Comparison of ENCODE assay signal across 9 mouse cellular contexts in the genomic region with DNA sequence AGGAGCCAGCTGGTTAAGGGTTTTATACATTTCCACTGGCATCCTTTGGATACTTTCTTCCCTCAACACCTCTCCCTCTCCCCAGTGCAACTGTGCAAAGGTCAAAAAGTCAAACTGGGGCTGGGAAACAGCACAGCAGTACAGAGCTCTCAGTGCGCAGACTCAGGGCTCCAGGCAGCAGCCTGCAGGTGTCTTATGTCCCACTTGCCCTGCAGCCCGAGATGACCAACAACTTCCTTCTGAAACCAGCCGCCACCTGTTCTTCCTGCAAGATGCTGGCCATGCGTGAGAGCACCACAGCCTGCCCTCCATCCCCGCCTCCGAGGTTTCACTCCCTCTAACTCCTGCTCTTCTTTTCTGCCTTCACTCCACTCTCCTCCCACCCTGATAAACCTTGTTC. TPM values are rescaled to one million over a fixed set of nuclear protein-coding genes. Genes with fewer than 3 reads are reported as not detected.
DNase-seq lines count a peak whose midpoint lies in the region; ATAC-seq and TF ChIP-seq lines count a peak whose summit lies in the region.
"Had no signal": no experiment of that assay in that cellular context is flagged by ENCODE, and none has a peak within 500 bp of the region (broad histone marks: within the 10 kb centered on the region; RNA-seq: fewer than 3 reads in every experiment).

No protein-coding gene starts in this region.

- peak overlapping the region; percentile 23 for H3K4me2 ChIP-seq in heart, embryonic 12.5 days
- H3K4me2 ChIP-seq in hindbrain, embryonic 12.5 days (replicated peaks), result 0 out of 2 replicates have a peak overlapping the region, but pooled peaks have one; percentile 17
- H3K4me2 ChIP-seq in liver, embryonic 13.5 days, result no peak overlapping the region

- TF ChIP-seq POLR2A in spleen, adult 2 months (IDR thresholded peaks at IDR 0.05; ENCODE audit: low read depth, low read length), result peak; percentile 21; the same call in 1 of the 2 replicates

- TF ChIP-seq CTCF in spleen, adult 2 months (IDR thresholded peaks at IDR 0.05; ENCODE audit: extremely low read depth, insufficient read depth, insufficient read length, insufficient replicate concordance), result no peak

- H3K27ac ChIP-seq in heart, embryonic 12.5 days (ENCODE audit: poor library complexity, severe bottlenecking), result peak overlapping the region; percentile 30
- peak overlapping the region; percentile 52; the same call in 1 of the 2 replicates for H3K27ac ChIP-seq in hindbrain, embryonic 12.5 days
- H3K27ac ChIP-seq in liver, embryonic 13.5 days, result peak overlapping the region; percentile 19
- H3K27ac ChIP-seq in spleen, adult 2 months (ENCODE audit: insufficient read depth, low read length), result peak overlapping the region; percentile 71; the same call in 1 of the 2 replicates

- ATAC-seq in heart, embryonic 12.5 days (ENCODE audit: insufficient number of reproducible peaks, low FRiP score), result no peak
- no peak for ATAC-seq in hindbrain, embryonic 12.5 days (ENCODE audit: low FRiP score)
- no peak for ATAC-seq in liver, embryonic 13.5 days (ENCODE audit: low read depth)
- ATAC-seq: Patski had no signal

- intact Hi-C loops in heart, postnatal 36 days (cut with DNase I), result loop anchor here (5.0 to 10.0 kb wide), 2 partner anchors 40 to 208 kb away; a partner anchor contains a TSS

- H3K9ac ChIP-seq in heart, embryonic 12.5 days, result peak overlapping the region; percentile 46
- H3K9ac ChIP-seq in hindbrain, embryonic 12.5 days, result no peak overlapping the region; the same call in 1 of the 2 replicates
- no peak overlapping the region for H3K9ac ChIP-seq in liver, embryonic 13.5 days

- peaks cover 35% of the 10 kb centered on the region for H3K4me1 ChIP-seq in heart, embryonic 12.5 days (replicated peaks)
- H3K4me1 ChIP-seq in hindbrain, embryonic 12.5 days, result peaks cover 28% of the 10 kb centered on the region
- H3K4me1 ChIP-seq in liver, embryonic 13.5 days (replicated peaks), result peaks cover 40% of the 10 kb centered on the region
- peaks cover 23% of the 10 kb centered on the region for H3K4me1 ChIP-seq in spleen, adult 2 months (ENCODE audit: control insufficient read depth, insufficient read depth, insufficient read length)

- WGBS in heart, embryonic 12.5 days, result 40% methylated on average over 6 of the region's 6 CpGs
- 41% methylated on average over 6 of the region's 6 CpGs for WGBS in hindbrain, embryonic 12.5 days
- 45% methylated on average over 6 of the region's 6 CpGs for WGBS in liver, embryonic 13.5 days (ENCODE audit: insufficient replicate concordance)
- 15% methylated on average over 6 of the region's 6 CpGs for WGBS in spleen, adult 2 months

- no peaks in the 10 kb centered on the region for H3K27me3 ChIP-seq in heart, embryonic 12.5 days (replicated peaks)
- no peaks in the 10 kb centered on the region for H3K27me3 ChIP-seq in hindbrain, embryonic 12.5 days
- no peaks in the 10 kb centered on the region for H3K27me3 ChIP-seq in liver, embryonic 13.5 days
- H3K27me3 ChIP-seq in spleen, adult 2 months (ENCODE audit: control insufficient read depth, insufficient read depth, low read length), result no peaks in the 10 kb centered on the region
- H3K27me3 ChIP-seq: Patski had no signal

- no peaks in the 10 kb centered on the region for H3K36me3 ChIP-seq in heart, embryonic 12.5 days
- H3K36me3 ChIP-seq in hindbrain, embryonic 12.5 days, result no peaks in the 10 kb centered on the region
- 0 out of 2 replicates have a peak, but pooled peaks cover 2% of the 10 kb centered on the region for H3K36me3 ChIP-seq in liver, embryonic 13.5 days
- no peaks in the 10 kb centered on the region; the same call in 1 of the 2 replicates for H3K36me3 ChIP-seq in spleen, adult 2 months (ENCODE audit: control insufficient read depth, insufficient read depth, low read length)

- H3K4me3 ChIP-seq in heart, embryonic 12.5 days, result no peak overlapping the region
- no peak overlapping the region for H3K4me3 ChIP-seq in hindbrain, embryonic 12.5 days
- no peak overlapping the region for H3K4me3 ChIP-seq in liver, embryonic 13.5 days (replicated peaks)
- no peak overlapping the region for H3K4me3 ChIP-seq in spleen, adult 2 months (ENCODE audit: extremely low read depth, insufficient read depth, insufficient read length)

- H3K9me3 ChIP-seq in heart, embryonic 12.5 days (replicated peaks), result no peaks in the 10 kb centered on the region; the same call in 1 of the 2 replicates
- H3K9me3 ChIP-seq in hindbrain, embryonic 12.5 days (replicated peaks), result no peaks in the 10 kb centered on the region
- H3K9me3 ChIP-seq in liver, embryonic 13.5 days (replicated peaks), result no peaks in the 10 kb centered on the region

- DNase-seq in heart, postnatal 36 days, result no peak
- peak; percentile 91 for DNase-seq in ZHBTc4 (ENCODE audit: low read depth, low spot score)
- DNase-seq in liver, embryonic 13.5 days, result no peak
- DNase-seq in spleen, adult 2 months (ENCODE audit: low read depth in 1 of 2, low spot score in 2 of 2), result peak in 1 of 2 experiments; percentile 71
- DNase-seq in adrenal gland, adult 18-20 months (ENCODE audit: low spot score in 2 of 2), result no peak
- no peak for DNase-seq in layer of hippocampus, postnatal 14 days (ENCODE audit: low spot score in 2 of 2)

RNA-seq across cellular contexts. Expression of a gene that starts 5.6 kb away (rescaled TPM):
- polyA plus RNA-seq in heart, embryonic 12.5 days (2016; fragmentation: Nextera tagmentation; extraction: Ambion mirVana), result 4.0 and 5.7 TPM in 2 replicates
- total RNA-seq in heart, postnatal 36 days (2021), result 10 to 100 TPM; 14.9 to 15.3 TPM
- polyA plus RNA-seq in hindbrain, embryonic 12.5 days (2016; fragmentation: Nextera tagmentation; extraction: Ambion mirVana), result 7.6 and 8.1 TPM in 2 replicates
- 2.6 and 3.6 TPM in 2 replicates for polyA plus RNA-seq in liver, embryonic 13.5 days (2015; fragmentation: Nextera tagmentation; extraction: Ambion mirVana)
- polyA plus RNA-seq in spleen, adult 2 months (2012; rRNA removed), result 14.4 and 14.5 TPM in 2 replicates
- 10 to 100 TPM; 16.7 to 18.2 TPM for total RNA-seq in adrenal gland, adult 18-20 months (2021)
- 10 to 100 TPM; 38.6 to 43.7 TPM for total RNA-seq in layer of hippocampus, postnatal 14 days (2021)

RNA-seq across cellular contexts. Expression of a gene that starts 37.8 kb away (rescaled TPM):
- polyA plus RNA-seq in heart, embryonic 12.5 days (2016; fragmentation: Nextera tagmentation; extraction: Ambion mirVana), result 52.4 and 55.1 TPM in 2 replicates
- total RNA-seq in heart, postnatal 36 days (2021), result 10 to 100 TPM; 15.9 to 16.6 TPM
- polyA plus RNA-seq in hindbrain, embryonic 12.5 days (2016; fragmentation: Nextera tagmentation; extraction: Ambion mirVana), result 74.5 and 82.9 TPM in 2 replicates
- 22.4 and 24.9 TPM in 2 replicates for polyA plus RNA-seq in liver, embryonic 13.5 days (2015; fragmentation: Nextera tagmentation; extraction: Ambion mirVana)
- polyA plus RNA-seq in spleen, adult 2 months (2012; rRNA removed), result 17.2 and 21.3 TPM in 2 replicates
- 10 to 100 TPM; 19.6 to 23.9 TPM for total RNA-seq in adrenal gland, adult 18-20 months (2021)
- 10 to 100 TPM; 36.4 to 38.2 TPM for total RNA-seq in layer of hippocampus, postnatal 14 days (2021)

RNA-seq across cellular contexts. Expression of a gene that starts 57.5 kb away (rescaled TPM):
- not detected in 2 replicates for polyA plus RNA-seq in heart, embryonic 12.5 days (2016; fragmentation: Nextera tagmentation; extraction: Ambion mirVana)
- not detected for total RNA-seq in heart, postnatal 36 days (2021)
- not detected in 2 replicates for polyA plus RNA-seq in hindbrain, embryonic 12.5 days (2016; fragmentation: Nextera tagmentation; extraction: Ambion mirVana)
- not detected in 2 replicates for polyA plus RNA-seq in liver, embryonic 13.5 days (2015; fragmentation: Nextera tagmentation; extraction: Ambion mirVana)
- not detected in 2 replicates for polyA plus RNA-seq in spleen, adult 2 months (2012; rRNA removed)
- not detected for total RNA-seq in adrenal gland, adult 18-20 months (2021)
- not detected for total RNA-seq in layer of hippocampus, postnatal 14 days (2021)
- polyA plus RNA-seq: Patski had no signal

Comparison
In these comparisons a context has a peak if more than half of its experiments do, and no peak if none do; other contexts are left out.
1. H3K27ac ChIP-seq: peak in every context shown above with its lines; median percentile 71 in spleen, adult 2 months; 52 in hindbrain, embryonic 12.5 days; 30 in heart, embryonic 12.5 days; 19 in liver, embryonic 13.5 days.